Mouse (Mus musculus) megakaryocyte, embryonic 14.5 days (primary cell): Measurements from ENCODE around the gene Asb18. TPM values are rescaled to one million over a fixed set of nuclear protein-coding genes. Genes with fewer than 3 reads are reported as not detected.
A peak's percentile ranks its signal among the peaks of the same experiment; 100 is the strongest.

Experiments used
- H3K27me3 ChIP-seq: replicated peaks from 2 replicates; pipeline ENCODE3; 2012; ENCODE audit warnings: inconsistent platforms
- H3K36me3 ChIP-seq: replicated peaks from 2 replicates; pipeline ENCODE3; 2012; ENCODE audit warnings: low read length, inconsistent platforms, mixed read lengths
- H3K4me1 ChIP-seq: 2 replicates; pipeline ENCODE4 v1.6.1; 2012; ENCODE audit warnings: inconsistent platforms
- H3K4me3 ChIP-seq: replicated peaks from 2 replicates; pipeline ENCODE3; 2012; ENCODE audit warnings: moderate library complexity, mild to moderate bottlenecking, inconsistent platforms
- H3K9me3 ChIP-seq: 2 replicates; pipeline ENCODE4 v1.6.1; 2012; ENCODE audit warnings: inconsistent platforms
- FLI1 ChIP-seq: IDR thresholded peaks from 2 replicates; pipeline ENCODE4 v1.6.1; 2012; ENCODE audit warnings: low read length, inconsistent platforms, mixed read lengths
- GATA1 ChIP-seq: IDR thresholded peaks from 3 replicates; pipeline ENCODE4 v1.6.1; 2012; ENCODE audit warnings: mixed read lengths, low read length, inconsistent platforms, borderline replicate concordance
- polyA plus RNA-seq: library from polyadenylated mRNA; stranded (reverse); fragments of >175 nt; gene quantifications from 2 replicates; pipeline ENCODE4 v1.2.3, GENCODE M21; 2012; ENCODE audit warnings: low replicate concordance; ENCODE audit not compliant: insufficient read depth

Asb18 gene
- polyA plus RNA-seq, 1 experiment, result not detected

- H3K36me3 ChIP-seq, result peaks cover 54% of the 10 kb centered on the region
- H3K9me3 ChIP-seq, result no peaks in the 10 kb centered on the region
- H3K4me1 ChIP-seq, result peaks cover 72% of the 10 kb centered on the region
- H3K4me3 ChIP-seq, result no peak overlapping the region
- no peaks in the 10 kb centered on the region for H3K27me3 ChIP-seq
- no peak for TF ChIP-seq FLI1
- TF ChIP-seq GATA1, result no peak
Measured at GRCm38 (mm10) chr1:89935493-89936348, 78.7 kb downstream of the Asb18 start.

GRCm38 (mm10) chr1:89934316-89935260, 79.9 kb downstream of the Asb18 start:
- TF ChIP-seq FLI1 (no peak), GATA1 (no peak)
- Histone ChIP-seq H3K4me1 (peaks cover 62% of the 10 kb centered on the region), H3K4me3 (no peak overlapping the region), H3K9me3 (no peaks in the 10 kb centered on the region), H3K27me3 (no peaks in the 10 kb centered on the region), H3K36me3 (peaks cover 55% of the 10 kb centered on the region)

DNA sequence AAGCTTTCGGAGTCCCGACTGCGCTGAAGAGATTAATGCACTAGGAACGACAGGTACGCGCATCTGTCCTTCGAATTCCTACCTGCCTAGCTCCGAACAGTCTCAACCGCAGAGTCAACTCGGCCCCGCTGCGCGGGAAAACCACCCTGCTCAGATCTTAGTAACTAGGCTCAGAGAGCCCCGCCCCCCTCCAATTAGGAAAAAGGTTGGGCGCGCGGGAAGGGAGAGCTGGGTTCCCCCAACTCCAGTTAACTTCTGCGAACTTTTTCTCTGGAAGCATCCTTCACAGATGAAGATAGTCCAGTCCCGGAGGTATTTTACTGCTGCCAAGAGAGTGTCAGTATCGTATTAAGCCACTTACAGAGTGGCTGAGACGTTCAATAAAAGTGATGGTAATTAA, 80.7 kb downstream of the Asb18 start:
- no peak for TF ChIP-seq GATA1
- Histone ChIP-seq H3K36me3 (peaks cover 57% of the 10 kb centered on the region), H3K4me1 (peaks cover 61% of the 10 kb centered on the region), H3K4me3 (no peak overlapping the region), H3K27me3 (no peaks in the 10 kb centered on the region), H3K9me3 (no peaks in the 10 kb centered on the region)

- peaks cover 63% of the 10 kb centered on the region for H3K4me1 ChIP-seq
- H3K4me3 ChIP-seq, result no peak overlapping the region
- peaks cover 65% of the 10 kb centered on the region for H3K36me3 ChIP-seq
- TF ChIP-seq GATA1 (no peak), FLI1 (no peak)
- no peaks in the 10 kb centered on the region for H3K27me3 ChIP-seq
- no peaks in the 10 kb centered on the region for H3K9me3 ChIP-seq
Measured at GRCm38 (mm10) chr1:89933028-89933427, 81.4 kb downstream of the Asb18 start.

GRCm38 (mm10) chr1:89932616-89933015, 81.8 kb downstream of the Asb18 start:
- Histone ChIP-seq H3K4me3 (no peak overlapping the region), H3K27me3 (no peaks in the 10 kb centered on the region), H3K36me3 (peaks cover 69% of the 10 kb centered on the region), H3K9me3 (no peaks in the 10 kb centered on the region), H3K4me1 (peaks cover 63% of the 10 kb centered on the region)
- TF ChIP-seq GATA1 (no peak), FLI1 (no peak)

DNA sequence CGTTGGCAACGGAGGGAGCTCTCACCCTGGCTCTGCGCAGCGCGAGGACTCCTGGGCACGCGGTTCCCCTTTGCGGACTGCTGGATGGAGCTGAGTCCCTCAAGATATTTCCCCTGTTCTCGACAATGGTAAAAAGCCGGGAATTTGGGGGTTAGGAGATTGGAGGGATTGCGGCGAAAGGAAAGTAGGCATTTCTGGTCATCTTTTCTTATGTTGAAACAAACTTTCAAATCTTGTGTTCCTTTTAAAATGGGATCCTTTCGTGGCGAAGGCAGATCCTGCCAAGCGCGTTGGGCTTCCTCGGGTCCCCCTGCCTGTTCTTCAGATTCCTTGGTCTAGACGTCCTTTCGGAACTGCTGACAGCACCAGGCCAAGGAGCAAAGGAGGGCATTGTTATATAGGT, 82.4 kb downstream of the Asb18 start:
- H3K9me3 ChIP-seq, result no peaks in the 10 kb centered on the region
- H3K36me3 ChIP-seq, result peaks cover 75% of the 10 kb centered on the region
- no peak for TF ChIP-seq GATA1
- TF ChIP-seq FLI1, result no peak
- no peaks in the 10 kb centered on the region for H3K27me3 ChIP-seq
- H3K4me3 ChIP-seq, result peak overlapping the region; percentile 71
- peaks cover 63% of the 10 kb centered on the region for H3K4me1 ChIP-seq

DNA sequence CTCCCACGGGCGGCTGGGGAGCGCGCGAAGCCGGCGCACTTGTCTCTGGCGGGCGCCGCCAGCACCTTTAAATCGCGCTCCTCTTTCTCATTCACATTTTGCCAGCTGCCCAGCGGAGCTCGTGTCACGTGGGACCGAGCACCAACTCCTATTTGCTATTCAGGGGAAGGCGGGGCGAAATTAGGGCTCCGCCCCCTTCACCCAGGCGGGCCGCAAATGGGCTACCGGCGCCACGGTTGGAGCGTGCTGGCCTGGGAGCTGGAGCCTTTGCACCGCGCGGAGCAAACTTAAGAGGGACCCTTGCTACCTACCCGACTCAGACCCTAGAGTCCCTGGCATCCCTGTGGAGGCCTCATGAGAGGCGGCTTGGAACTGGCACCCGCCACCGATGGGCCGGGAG, 83.3 kb downstream of the Asb18 start, which contains the start of gene Gbx2:
Gbx2 (minus strand) TSS at position 60 of the 400 bp plus-strand sequence.
- TF ChIP-seq GATA1 (no peak), FLI1 (no peak)
- Histone ChIP-seq H3K4me1 (peaks cover 63% of the 10 kb centered on the region), H3K27me3 (no peaks in the 10 kb centered on the region), H3K9me3 (no peaks in the 10 kb centered on the region), H3K4me3 (peak within 1 kb of the TSS; percentile 97), H3K36me3 (peaks cover 82% of the 10 kb centered on the region)

DNA sequence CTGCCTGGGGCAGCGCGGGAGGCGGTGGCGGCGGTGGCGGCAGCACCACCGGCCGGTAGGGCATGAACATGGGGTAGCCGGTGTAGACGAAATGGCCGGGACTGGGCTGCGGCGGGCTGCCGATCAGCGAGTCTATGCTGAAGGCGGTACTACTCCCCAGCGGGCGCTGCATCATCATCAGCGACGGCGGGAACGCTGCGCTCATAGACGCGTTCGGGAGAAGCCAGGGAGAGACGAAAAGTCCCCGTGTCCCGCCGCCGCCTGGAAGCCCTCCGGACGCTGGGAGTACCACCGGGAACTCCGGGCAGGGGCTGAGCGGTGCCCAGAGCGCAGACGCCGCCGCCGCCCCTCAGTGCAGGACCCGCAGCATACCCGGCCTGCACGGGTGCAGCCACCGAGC, 83.9 kb downstream of the Asb18 start:
- peaks cover 63% of the 10 kb centered on the region for H3K4me1 ChIP-seq
- no peaks in the 10 kb centered on the region for H3K9me3 ChIP-seq
- H3K4me3 ChIP-seq, result peak overlapping the region; percentile 97
- TF ChIP-seq FLI1 (no peak), GATA1 (no peak)
- H3K36me3 ChIP-seq, result peaks cover 82% of the 10 kb centered on the region
- no peaks in the 10 kb centered on the region for H3K27me3 ChIP-seq

GRCm38 (mm10) chr1:89929721-89930505, 84.6 kb downstream of the Asb18 start:
- TF ChIP-seq GATA1 (no peak), FLI1 (no peak)
- H3K36me3 ChIP-seq, result peaks cover 80% of the 10 kb centered on the region
- H3K4me3 ChIP-seq, result peak overlapping the region; percentile 97
- H3K9me3 ChIP-seq, result no peaks in the 10 kb centered on the region
- no peaks in the 10 kb centered on the region for H3K27me3 ChIP-seq
- peaks cover 66% of the 10 kb centered on the region for H3K4me1 ChIP-seq
